Mouse (Mus musculus) neural tube, embryonic 14.5 days (tissue): ENCODE data around the gene Rngtt. TPM values are rescaled to one million over a fixed set of nuclear protein-coding genes. Genes with fewer than 3 reads are reported as not detected.

Experiments used
- ATAC-seq: fragments of 200-750 bp; cut with Nextera tagmentation; 2 replicates; pipeline ENCODE4 v1.8.0; 2017; ENCODE audit warnings: low read depth, mild to moderate bottlenecking, moderate TSS enrichment, moderate library complexity
- H3K27ac ChIP-seq: fragments of 300-500 bp; sonication (generic); 2 replicates; pipeline ENCODE4 v1.5.1; 2014; ENCODE audit warnings: low read depth, mild to moderate bottlenecking, control low read depth, low read length, moderate library complexity, mixed read lengths
- H3K27me3 ChIP-seq: fragments of 300-500 bp; sonication (generic); 2 replicates; pipeline ENCODE4 v1.6.1; 2014; ENCODE audit warnings: low read length; ENCODE audit not compliant: control insufficient read depth, insufficient read depth
- H3K36me3 ChIP-seq: fragments of 300-500 bp; sonication (generic); 2 replicates; pipeline ENCODE4 v1.6.1; 2014; ENCODE audit warnings: low read length, mixed read lengths; ENCODE audit not compliant: control insufficient read depth, insufficient read depth
- H3K4me1 ChIP-seq: fragments of 300-500 bp; sonication (generic); 2 replicates; pipeline ENCODE4 v1.6.1; 2014; ENCODE audit warnings: low read length; ENCODE audit not compliant: control insufficient read depth, insufficient read depth
- H3K4me2 ChIP-seq: fragments of 300-500 bp; sonication (generic); 2 replicates; pipeline ENCODE4 v1.6.1; 2014; ENCODE audit warnings: mild to moderate bottlenecking, low read depth, low read length, control low read depth
- H3K4me3 ChIP-seq: fragments of 300-500 bp; sonication (generic); 2 replicates; pipeline ENCODE4 v1.5.1; 2014; ENCODE audit warnings: low read depth, low read length, control low read depth, mixed read lengths
- H3K9ac ChIP-seq: fragments of 300-500 bp; sonication (generic); replicated peaks from 2 replicates; pipeline ENCODE4 v1.6.1; 2014; ENCODE audit warnings: low read depth, mild to moderate bottlenecking, control low read depth, low read length, mixed read lengths
- H3K9me3 ChIP-seq: fragments of 300-500 bp; sonication (generic); 2 replicates; pipeline ENCODE4 v1.6.1; 2016; ENCODE audit warnings: low read length; ENCODE audit not compliant: control insufficient read depth
- WGBS: fragments of 180-500 bp; shearing (Covaris S2); extraction: QIAGEN DNeasy Blood & Tissue Kit; methylation state at CpG from one replicate; pipeline ENCODE4 v1.1.7; 2014; 5-methylcytosine and 5-hydroxymethylcytosine counted together
- polyA plus RNA-seq: library from polyadenylated mRNA; unstranded; fragments of >200 nt; fragmentation: Nextera tagmentation; extraction: Ambion mirVana; gene quantifications from 2 replicates; pipeline ENCODE4 v1.2.1, GENCODE M21; 2014

Gene Rngtt
- polyA plus RNA-seq, 1 experiment from 2014 or later, result 24.2 TPM

DNA sequence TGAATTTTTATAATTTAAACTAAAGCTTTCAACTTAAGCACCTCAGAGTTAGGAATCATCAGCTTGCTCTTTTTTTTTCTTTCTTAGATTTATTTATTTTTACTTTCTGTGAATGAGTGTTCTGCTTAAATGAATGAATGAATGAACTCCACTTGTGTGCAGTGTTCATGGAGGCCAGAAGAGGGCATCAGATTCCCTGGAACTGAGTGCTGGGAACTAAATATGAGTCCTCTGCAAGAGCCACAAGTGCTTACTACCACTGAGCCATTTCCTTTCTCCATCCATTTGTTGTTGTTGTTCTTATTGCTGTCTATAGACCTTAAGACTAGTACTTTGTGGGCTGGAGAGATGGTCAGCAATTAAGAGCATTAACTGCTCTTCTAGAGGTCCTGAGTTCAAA is 53.3 kb downstream of the Rngtt start:
- H3K27ac ChIP-seq, result no peak overlapping the region
- no peaks in the 10 kb centered on the region for H3K4me1 ChIP-seq
- ATAC-seq, result no peak
- H3K9ac ChIP-seq, result no peak overlapping the region
- H3K4me2 ChIP-seq, result no peak overlapping the region
- H3K9me3 ChIP-seq, result no peaks in the 10 kb centered on the region
- no peak overlapping the region for H3K4me3 ChIP-seq
- H3K36me3 ChIP-seq, result no peaks in the 10 kb centered on the region
- no peaks in the 10 kb centered on the region for H3K27me3 ChIP-seq

DNA sequence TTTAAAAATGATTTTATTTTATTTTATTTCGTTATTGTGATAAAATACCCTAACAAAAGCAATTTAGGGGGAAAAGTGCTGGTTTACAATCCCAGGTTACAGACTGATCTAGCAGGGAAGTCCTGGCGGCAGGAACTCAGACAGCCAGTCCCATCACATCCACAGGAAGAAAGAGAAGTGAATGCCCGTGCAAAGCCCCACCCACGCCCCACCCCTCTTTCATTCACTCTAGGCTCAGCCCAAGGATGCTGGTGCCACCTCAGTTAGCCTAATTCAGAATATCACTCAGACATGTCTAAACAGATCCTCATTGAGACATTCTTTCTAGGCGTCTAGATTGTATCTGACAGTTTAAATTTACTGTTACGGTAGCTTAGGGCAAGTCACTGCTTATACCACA is 64.8 kb downstream of the Rngtt start:
- Histone ChIP-seq H3K4me3 (no peak overlapping the region), H3K9ac (no peak overlapping the region), H3K4me2 (no peak overlapping the region), H3K36me3 (no peaks in the 10 kb centered on the region), H3K27me3 (no peaks in the 10 kb centered on the region), H3K9me3 (no peaks in the 10 kb centered on the region), H3K4me1 (no peaks in the 10 kb centered on the region), H3K27ac (no peak overlapping the region)
- 59% methylated on average over 6 of the region's 6 CpGs for WGBS
- no peak for ATAC-seq

GRCm38 (mm10) chr4:33377642-33378041 is 67.5 kb downstream of the Rngtt start:
- H3K9me3 ChIP-seq, result no peaks in the 10 kb centered on the region
- no peak for ATAC-seq

GRCm38 (mm10) chr4:33378894-33379293 is 68.8 kb downstream of the Rngtt start:
- no peak overlapping the region for H3K9ac ChIP-seq
- no peak overlapping the region for H3K27ac ChIP-seq
- no peaks in the 10 kb centered on the region for H3K9me3 ChIP-seq
- no peak overlapping the region for H3K4me2 ChIP-seq
- H3K4me1 ChIP-seq, result no peaks in the 10 kb centered on the region
- 89% methylated on average over 6 of the region's 6 CpGs for WGBS
- H3K4me3 ChIP-seq, result no peak overlapping the region
- H3K36me3 ChIP-seq, result no peaks in the 10 kb centered on the region
- no peaks in the 10 kb centered on the region for H3K27me3 ChIP-seq
- ATAC-seq, result no peak

More at GRCm38 (mm10) chr4:33377642-33378041, 67.5 kb downstream of the Rngtt start:
- H3K4me3 ChIP-seq, result no peak overlapping the region
- H3K27me3 ChIP-seq, result no peaks in the 10 kb centered on the region
- H3K4me2 ChIP-seq, result no peak overlapping the region
- no peak overlapping the region for H3K9ac ChIP-seq
- H3K36me3 ChIP-seq, result no peaks in the 10 kb centered on the region
- no peak overlapping the region for H3K27ac ChIP-seq
- H3K4me1 ChIP-seq, result no peaks in the 10 kb centered on the region

DNA sequence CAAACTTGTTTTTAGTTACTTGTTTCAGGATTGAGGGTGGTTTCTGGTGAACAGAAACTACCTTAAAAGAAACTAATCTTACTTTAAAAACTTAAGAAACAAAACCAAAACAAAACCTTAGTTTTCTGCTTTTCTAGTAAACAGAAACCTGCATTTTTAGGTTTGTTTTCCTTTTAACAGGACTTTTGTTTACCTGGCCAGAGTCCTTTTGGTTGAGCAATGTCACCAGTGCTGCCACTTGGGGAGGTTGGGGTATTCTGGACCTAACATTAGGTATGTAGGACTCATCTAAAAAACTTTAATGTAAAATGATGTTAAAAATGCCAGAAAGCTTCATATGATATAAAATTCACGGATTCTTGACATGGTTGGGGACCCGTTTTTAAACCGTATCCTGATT is 78.8 kb downstream of the Rngtt start:
- H3K4me3 ChIP-seq, result no peak overlapping the region
- no peak overlapping the region for H3K9ac ChIP-seq
- no peaks in the 10 kb centered on the region for H3K4me1 ChIP-seq
- H3K36me3 ChIP-seq, result no peaks in the 10 kb centered on the region
- H3K4me2 ChIP-seq, result no peak overlapping the region
- no peak overlapping the region for H3K27ac ChIP-seq
- WGBS, result 97% methylated on average over 3 of the region's 3 CpGs
- no peaks in the 10 kb centered on the region for H3K27me3 ChIP-seq
- no peaks in the 10 kb centered on the region for H3K9me3 ChIP-seq
- no peak for ATAC-seq

DNA sequence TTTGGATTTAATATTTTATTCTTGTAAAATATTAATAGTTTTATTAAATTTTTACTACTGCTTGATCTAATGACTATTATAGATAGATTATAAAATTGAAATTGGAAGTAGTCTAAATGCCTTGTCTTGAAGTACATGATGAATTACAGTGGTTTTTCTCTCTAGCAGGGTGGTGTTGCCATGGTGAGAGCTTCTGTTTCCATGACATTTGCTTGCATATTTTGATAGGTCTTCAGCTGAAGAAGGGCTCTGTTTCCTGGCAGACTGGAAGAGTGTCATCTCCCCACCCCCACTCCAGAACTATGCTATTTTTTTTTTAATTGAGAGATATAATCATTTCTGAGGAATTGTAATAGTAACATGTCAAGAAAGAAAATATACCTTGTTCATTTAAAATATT is 80.5 kb downstream of the Rngtt start:
- Histone ChIP-seq H3K9me3 (no peaks in the 10 kb centered on the region), H3K27me3 (no peaks in the 10 kb centered on the region), H3K27ac (no peak overlapping the region), H3K36me3 (no peaks in the 10 kb centered on the region), H3K4me1 (no peaks in the 10 kb centered on the region), H3K4me3 (no peak overlapping the region), H3K4me2 (no peak overlapping the region), H3K9ac (no peak overlapping the region)
- no peak for ATAC-seq

DNA sequence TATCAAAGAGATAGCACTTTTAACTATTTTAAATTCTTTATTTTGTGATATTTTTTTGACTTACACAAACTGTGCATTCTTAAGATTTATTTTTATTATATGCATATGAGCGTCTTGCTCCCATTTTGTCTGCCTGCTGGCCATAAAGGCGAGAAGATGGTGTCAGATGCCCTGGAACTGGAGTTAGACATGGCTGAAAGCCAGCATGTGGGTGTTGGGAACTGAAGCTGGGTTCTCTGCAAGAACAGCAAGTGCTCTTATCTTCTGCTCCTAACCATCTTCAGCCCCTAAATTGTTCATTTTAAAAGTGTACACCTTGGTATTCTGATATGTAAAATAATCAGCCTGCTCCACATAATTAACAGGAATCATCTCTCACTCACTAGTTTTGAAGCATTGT is 83.3 kb downstream of the Rngtt start:
- H3K9ac ChIP-seq, result no peak overlapping the region
- H3K36me3 ChIP-seq, result no peaks in the 10 kb centered on the region
- H3K27ac ChIP-seq, result no peak overlapping the region
- H3K9me3 ChIP-seq, result no peaks in the 10 kb centered on the region
- ATAC-seq, result no peak
- no peak overlapping the region for H3K4me2 ChIP-seq
- H3K27me3 ChIP-seq, result no peaks in the 10 kb centered on the region
- H3K4me3 ChIP-seq, result no peak overlapping the region
- no peaks in the 10 kb centered on the region for H3K4me1 ChIP-seq
- 93% methylated on average over 2 of the region's 2 CpGs for WGBS

DNA sequence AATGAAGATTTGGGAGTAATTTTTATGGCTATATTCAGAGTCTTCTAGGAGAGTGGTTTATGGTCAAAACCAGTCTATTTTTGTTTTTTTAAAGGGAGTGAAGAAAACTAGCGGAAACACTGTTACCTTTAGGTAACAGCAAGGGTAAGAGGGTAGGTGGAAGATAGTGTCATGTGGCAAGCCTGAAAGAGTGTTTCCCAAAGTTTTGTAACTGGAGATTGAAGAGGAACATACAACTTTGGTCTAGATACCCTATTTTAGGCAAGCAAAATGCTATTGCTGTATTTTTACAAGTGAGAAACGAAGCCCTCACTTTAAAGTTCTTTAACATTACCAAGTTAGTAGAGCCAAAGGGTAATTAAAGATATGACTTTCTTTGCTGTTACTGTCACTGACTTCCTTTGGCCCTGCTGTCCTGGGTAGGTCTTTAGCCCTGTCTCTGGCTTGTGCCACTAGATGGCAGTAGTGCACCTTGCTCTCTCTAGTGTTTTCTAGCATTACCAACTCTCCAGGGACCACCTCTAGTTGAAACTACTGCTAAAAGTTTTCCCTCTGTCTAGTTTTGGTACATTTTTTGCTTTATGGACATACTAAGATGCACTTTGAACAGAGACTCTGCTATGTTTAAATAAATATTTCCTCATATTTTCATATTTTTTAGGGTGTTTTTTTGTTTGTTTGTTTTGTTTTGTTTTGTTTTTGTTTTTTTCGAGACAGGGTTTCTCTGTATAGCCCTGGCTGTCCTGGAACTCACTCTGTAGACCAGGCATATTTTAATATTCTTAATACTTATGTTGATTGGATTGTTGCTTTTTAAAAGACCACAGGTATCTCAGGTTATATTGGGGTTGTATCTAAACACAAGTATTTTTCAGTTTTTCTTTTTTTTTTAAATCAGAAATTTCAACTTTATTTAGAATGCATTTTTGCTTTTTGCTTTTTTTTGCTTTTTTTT is 86.4 kb downstream of the Rngtt start:
- Histone ChIP-seq H3K27me3 (no peaks in the 10 kb centered on the region), H3K27ac (no peak overlapping the region), H3K36me3 (no peaks in the 10 kb centered on the region), H3K9me3 (no peaks in the 10 kb centered on the region), H3K4me1 (no peaks in the 10 kb centered on the region), H3K9ac (no peak overlapping the region), H3K4me3 (no peak overlapping the region), H3K4me2 (no peak overlapping the region)
- ATAC-seq, result peak; percentile 85
- 57% methylated on average over 3 of the region's 3 CpGs for WGBS

- no peaks in the 10 kb centered on the region for H3K4me1 ChIP-seq
- no peak for ATAC-seq
- WGBS, result 78% methylated on average over 2 of the region's 2 CpGs
These were observed 95.7 kb downstream of the Rngtt start for GRCm38 (mm10) chr4:33405723-33406293.

More at GRCm38 (mm10) chr4:33405723-33406293, 95.7 kb downstream of the Rngtt start:
- H3K27me3 ChIP-seq, result no peaks in the 10 kb centered on the region
- no peaks in the 10 kb centered on the region for H3K9me3 ChIP-seq
- H3K9ac ChIP-seq, result no peak overlapping the region
- no peak overlapping the region for H3K4me2 ChIP-seq
- H3K27ac ChIP-seq, result no peak overlapping the region
- H3K4me3 ChIP-seq, result no peak overlapping the region
- no peaks in the 10 kb centered on the region for H3K36me3 ChIP-seq
